Mouse (Mus musculus): ENCODE data around the gene Slc35g3.

Slc35g3 gene

GRCm38 (mm10) chr11:69787306-69787705 is 25.5 kb upstream of the Slc35g3 start:
- no peak for DNase-seq (ENCODE audit: low spot score in 2 of 2)

DNA sequence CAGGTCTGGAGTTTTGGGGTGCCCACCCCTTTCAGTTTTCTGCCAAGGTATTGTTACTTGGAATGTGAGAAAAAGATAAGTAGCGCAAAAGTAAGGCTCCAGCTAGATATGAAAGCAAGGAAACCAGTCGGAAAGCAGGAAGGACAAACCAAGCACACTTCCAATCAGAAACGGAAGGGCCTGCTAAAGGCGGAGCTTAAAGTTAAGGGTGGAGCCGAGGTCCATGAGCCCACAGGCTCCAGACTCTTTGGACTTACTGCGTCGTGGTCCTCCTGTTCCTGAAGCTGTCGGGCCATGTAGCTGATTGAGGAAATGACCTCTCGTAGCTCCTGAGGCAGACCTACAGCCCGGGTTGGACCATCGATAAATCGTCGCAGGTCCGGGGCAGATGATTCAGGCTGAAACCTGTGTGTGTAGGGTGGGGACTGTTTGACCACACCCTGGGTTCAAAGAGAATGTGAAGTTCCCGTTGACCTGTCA is 23.1 kb upstream of the Slc35g3 start:
- peak in 1 of 2 experiments; percentile 60 for DNase-seq (ENCODE audit: low spot score in 2 of 2)

DNA sequence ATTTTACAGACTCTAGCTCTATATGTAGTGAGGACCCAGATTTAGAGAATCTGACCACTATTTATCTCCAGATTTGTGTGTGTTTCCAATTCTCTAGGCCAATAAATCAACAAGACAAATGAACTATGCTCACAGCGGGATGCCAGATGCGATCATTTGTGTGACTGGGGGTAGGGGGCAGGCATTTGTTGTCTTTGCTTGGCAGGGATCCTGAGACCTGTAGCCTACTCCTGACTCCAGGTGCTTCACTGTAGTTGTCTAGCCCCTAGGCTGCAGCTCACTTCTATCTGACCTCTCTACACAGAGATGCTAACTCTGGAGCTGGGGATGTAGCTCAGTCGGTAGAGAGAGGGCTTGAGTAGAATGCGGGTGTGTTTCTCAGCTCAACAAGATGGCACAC is 20.1 kb upstream of the Slc35g3 start:
- no peak for DNase-seq (ENCODE audit: low spot score in 2 of 2)

GRCm38 (mm10) chr11:69778985-69779384 is 17.2 kb upstream of the Slc35g3 start:
- DNase-seq (ENCODE audit: low spot score in 2 of 2) = no peak

- DNase-seq (ENCODE audit: low spot score in 2 of 2) = peak in 1 of 2 experiments; percentile 62
Observed at GRCm38 (mm10) chr11:69778258-69778982, 16.7 kb upstream of the Slc35g3 start.

GRCm38 (mm10) chr11:69777504-69778257 is 15.9 kb upstream of the Slc35g3 start:
- peak in 1 of 2 experiments; percentile 64 for DNase-seq (ENCODE audit: low spot score in 2 of 2)

GRCm38 (mm10) chr11:69776488-69776887 is 14.7 kb upstream of the Slc35g3 start:
- DNase-seq (ENCODE audit: low spot score in 2 of 2) = peak in 1 of 2 experiments; percentile 62

- DNase-seq (ENCODE audit: low spot score in 2 of 2) = no peak
Observed at GRCm38 (mm10) chr11:69775716-69776115, 13.9 kb upstream of the Slc35g3 start.

DNA sequence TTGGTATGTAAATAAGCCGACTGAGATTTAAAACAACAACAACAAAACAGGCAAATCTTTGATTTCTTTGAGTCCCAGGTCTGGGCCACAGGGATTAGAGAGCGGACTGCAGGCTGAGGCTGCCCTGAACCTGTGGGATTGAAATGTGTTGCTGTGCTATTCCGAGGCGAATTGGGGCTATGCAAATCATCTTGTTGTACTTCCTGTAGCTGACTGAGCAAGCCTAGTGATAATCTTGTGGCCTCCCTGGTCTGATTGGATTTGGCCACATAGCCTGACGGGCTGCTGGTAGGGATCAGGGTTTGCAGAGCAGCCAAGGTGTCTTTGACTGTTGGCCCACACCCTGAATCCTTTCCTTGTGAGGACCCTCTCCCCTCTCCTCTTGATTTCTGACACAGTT is 13.2 kb upstream of the Slc35g3 start:
- no peak for DNase-seq (ENCODE audit: low spot score in 2 of 2)

DNA sequence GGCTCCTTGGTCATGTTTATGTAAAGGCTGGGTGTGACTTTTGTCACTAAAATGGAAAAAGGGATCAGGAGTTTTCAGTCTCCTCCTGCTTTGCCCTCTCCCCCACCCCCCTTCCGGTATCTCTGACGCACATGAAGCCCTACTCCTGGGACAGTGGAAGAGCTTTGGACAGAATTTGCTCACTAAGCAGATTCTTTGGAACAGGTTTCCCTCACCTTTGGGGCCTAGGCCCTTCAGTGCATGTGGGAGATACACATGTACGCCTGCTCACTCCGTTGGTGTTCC is 5.8 kb upstream of the Slc35g3 start:
- no peak for DNase-seq (ENCODE audit: low spot score in 2 of 2)

GRCm38 (mm10) chr11:69766872-69767624 is 5.3 kb upstream of the Slc35g3 start:
- DNase-seq (ENCODE audit: low spot score in 2 of 2) = no peak

DNA sequence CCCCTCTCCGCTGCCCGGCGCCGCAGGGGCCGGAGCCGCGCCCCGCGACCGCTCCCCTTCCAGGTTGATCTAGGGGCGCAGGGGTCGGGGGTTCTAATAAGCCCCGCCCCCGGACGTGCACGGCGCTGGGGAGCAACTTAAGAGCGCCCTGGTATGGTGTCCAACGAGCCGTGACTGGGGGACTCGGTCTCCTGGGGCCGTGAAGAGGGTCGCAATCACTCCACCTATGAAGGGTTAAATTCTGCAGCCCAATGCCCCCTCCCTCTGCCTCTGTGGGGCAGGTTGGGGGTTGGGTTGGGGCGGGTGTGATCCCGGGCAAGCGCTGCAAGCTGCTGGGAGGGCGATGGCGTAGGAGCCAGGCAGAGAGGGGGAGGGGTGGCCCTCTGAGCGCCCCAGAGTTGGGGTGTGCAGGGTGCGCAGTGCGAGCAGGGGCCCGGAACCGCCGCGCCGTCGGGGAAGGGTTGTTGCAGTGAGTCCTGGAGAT is 4.4 kb upstream of the Slc35g3 start:
- DNase-seq (ENCODE audit: low spot score in 2 of 2) = peak; percentile 70 to 85

GRCm38 (mm10) chr11:69765221-69766125 is 3.7 kb upstream of the Slc35g3 start, which contains the start of gene Zbtb4:
Gene Zbtb4, plus strand, starts transcription at chr11:69765912.
- DNase-seq (ENCODE audit: low spot score in 2 of 2) = peak; percentile 38 to 73

DNA sequence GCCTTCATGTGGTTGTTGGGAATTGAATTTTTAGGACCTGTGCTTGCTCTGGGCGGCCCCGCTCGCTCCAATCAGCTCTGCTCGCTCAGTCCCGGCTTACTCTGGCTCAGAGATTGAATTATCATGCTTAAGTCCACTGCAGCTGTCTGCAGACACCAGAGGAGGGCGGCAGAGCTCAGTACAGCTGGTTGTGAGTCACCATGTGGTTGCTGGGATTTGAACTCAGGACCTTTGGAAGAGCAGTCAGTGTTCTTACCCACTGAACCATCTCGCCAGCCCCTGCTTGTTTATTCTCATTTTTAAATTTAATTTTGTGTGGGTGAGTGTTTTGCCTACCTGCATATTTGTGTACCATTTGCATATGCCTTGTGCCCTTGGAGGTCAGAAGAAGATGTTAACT is 1.8 kb upstream of the Slc35g3 start:
- DNase-seq (ENCODE audit: low spot score in 2 of 2) = no peak

DNA sequence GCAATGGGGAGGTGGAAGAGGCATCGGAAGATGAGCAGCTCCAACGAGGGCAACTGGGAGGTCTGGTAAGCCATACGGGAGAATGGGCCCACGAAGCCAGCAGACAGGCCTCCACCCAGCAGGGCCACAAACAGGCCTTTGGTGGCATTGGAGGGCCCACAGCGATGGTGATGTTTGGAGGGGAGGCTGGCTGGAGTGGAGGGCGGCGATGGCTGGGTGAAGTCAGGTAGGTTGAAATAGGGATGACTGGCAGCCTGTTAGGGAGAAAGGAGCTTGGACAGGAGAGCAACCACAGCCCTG is 917 bp downstream of the Slc35g3 start:
- no peak for DNase-seq (ENCODE audit: low spot score in 2 of 2)

- no peak for DNase-seq (ENCODE audit: low spot score in 2 of 2)
Observed at GRCm38 (mm10) chr11:69760160-69760900, 1.4 kb downstream of the Slc35g3 start.

DNA sequence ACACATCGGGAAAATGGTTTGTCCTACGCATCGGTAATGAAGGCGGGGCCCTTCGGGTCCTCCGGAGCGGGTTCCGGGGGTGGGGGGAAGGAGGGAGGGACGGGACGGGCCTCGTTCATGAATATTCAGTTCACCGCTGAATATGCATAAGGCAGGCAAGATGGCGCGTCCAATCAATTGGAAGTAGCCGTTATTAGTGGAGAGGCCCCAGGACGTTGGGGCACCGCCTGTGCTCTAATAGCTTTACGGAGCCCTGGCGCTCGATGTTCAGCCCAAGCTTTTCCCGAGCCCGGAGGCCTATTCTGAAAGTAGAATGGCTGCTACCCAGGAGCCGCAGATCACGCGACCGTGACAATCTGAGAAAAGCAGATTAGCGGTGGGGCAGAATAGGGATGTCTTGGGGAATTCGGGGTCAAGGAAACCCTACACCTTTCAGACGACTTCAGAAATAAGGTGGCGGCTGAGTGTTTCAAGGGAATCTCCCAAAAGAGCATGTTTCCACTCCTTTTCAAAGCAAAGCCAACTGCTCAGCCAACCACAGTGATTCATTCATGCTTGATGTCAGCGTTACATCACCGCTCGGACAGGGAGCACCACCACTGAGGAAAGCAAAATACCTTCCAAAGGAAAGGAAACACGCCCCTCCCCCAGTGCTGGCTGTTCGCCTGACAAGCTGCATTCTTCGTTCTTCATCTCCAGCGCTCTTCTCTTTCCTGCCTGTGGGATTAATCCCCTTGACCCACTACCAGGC is 2.6 kb downstream of the Slc35g3 start:
- DNase-seq (ENCODE audit: low spot score in 2 of 2) = peak; percentile 86 to 88

DNA sequence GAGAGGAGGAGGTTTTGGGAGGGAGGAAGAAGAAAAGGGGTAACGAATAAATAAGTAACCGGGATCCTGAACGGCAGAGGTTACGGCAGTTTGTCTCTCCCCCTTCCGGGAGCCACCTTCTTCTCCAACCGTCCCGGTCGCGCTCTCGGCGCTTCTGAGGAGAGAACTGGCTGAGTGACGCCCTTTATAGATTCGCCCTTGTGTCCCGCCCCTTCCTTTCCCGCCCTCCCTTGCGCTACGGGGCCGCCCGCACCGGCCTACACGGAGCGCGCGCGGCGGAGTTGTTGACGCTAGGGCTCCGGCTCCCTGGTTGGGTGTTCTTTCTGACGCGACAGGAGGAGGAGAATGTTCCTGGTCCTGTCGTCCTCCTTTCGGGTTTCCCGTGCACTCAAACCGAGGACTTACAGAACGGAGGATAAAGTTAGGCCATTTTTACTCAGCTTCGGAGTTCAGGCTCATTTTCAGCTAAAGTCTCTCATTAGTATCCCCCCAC is 3.2 kb downstream of the Slc35g3 start, which contains the start of gene Polr2a:
Polr2a (minus strand) TSS at position 160 of the 493 bp plus-strand sequence.
- DNase-seq (ENCODE audit: low spot score in 2 of 2) = peak; percentile 98 to 99

DNA sequence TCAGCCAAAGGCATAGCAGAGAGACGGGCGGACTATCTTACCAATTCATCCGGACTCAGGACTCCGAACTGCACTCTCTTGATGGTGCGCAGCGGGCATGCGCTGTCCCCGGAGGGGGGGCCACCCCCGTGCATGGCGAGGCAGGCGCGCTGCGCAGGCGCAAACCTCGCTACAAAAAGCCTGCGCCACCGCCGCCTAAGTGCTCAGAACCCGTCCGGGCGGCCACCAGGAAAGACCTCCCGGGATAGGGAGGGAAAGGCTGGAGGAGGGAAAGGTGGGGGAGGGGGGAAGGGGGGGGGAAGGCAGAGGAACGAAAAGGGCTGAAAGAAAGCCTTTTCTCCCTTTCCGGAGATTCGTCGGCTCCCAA is 3.7 kb downstream of the Slc35g3 start:
- DNase-seq (ENCODE audit: low spot score in 2 of 2) = peak; percentile 96 to 98

Data from spleen, postnatal 4 days (tissue).